Mouse (Mus musculus): ENCODE measurements around the gene Nop56.

- TF ChIP-seq CTCF (conservative IDR thresholded peaks at IDR 0.05 in 1 of 2, IDR thresholded peaks at IDR 0.05 in 1 of 2; ENCODE audit: low read depth in 2 of 2, low read length in 2 of 2), result no peak
- no peak for TF ChIP-seq POLR2A (IDR thresholded peaks at IDR 0.05; ENCODE audit: low read depth, low read length)
- no peak for TF ChIP-seq ZNF384 (IDR thresholded peaks at IDR 0.05; ENCODE audit: low read depth, low read length)
- TF ChIP-seq E2F4 (IDR thresholded peaks at IDR 0.05; ENCODE audit: insufficient replicate concordance, low read depth, low read length), result no peak
- TF ChIP-seq MEF2A (IDR thresholded peaks at IDR 0.05; ENCODE audit: borderline replicate concordance, low read depth, low read length), result no peak
- TF ChIP-seq UBTF (IDR thresholded peaks at IDR 0.05; ENCODE audit: low read depth, low read length), result no peak
- no peak for TF ChIP-seq MAX (IDR thresholded peaks at IDR 0.05; ENCODE audit: low read length)
- TF ChIP-seq JUND (conservative IDR thresholded peaks at IDR 0.05; ENCODE audit: low read depth, low read length), result no peak
- no peak for TF ChIP-seq MAZ (IDR thresholded peaks at IDR 0.05; ENCODE audit: low read depth, low read length)
- no peak for TF ChIP-seq TCF12 (IDR thresholded peaks at IDR 0.05; ENCODE audit: low read depth, low read length)
- TF ChIP-seq RCOR1 (conservative IDR thresholded peaks at IDR 0.05; ENCODE audit: low read depth, low read length), result no peak
These were observed 6.6 kb downstream of the Nop56 start for GRCm38 (mm10) chr2:130280818-130281217.
